Mouse (Mus musculus) stomach, embryonic 16.5 days (tissue): Measurements from ENCODE around the gene Epb42. TPM values are rescaled to one million over a fixed set of nuclear protein-coding genes. Genes with fewer than 3 reads are reported as not detected.
A peak's percentile ranks its signal among the peaks of the same experiment; 100 is the strongest.
"Not testable (repeated sequence)": the region's sequence is repeated elsewhere in the genome, so short reads cannot be mapped to it uniquely, and the experiment has no call there.

Experiments
- ATAC-seq: fragments of 200-750 bp; cut with Nextera tagmentation; 2 replicates; pipeline ENCODE4 v1.8.0; 2017; ENCODE audit warnings: moderate number of reproducible peaks, moderate TSS enrichment; ENCODE audit not compliant: insufficient read depth, low FRiP score
- H3K27ac ChIP-seq: fragments of 300-500 bp; sonication (generic); 2 replicates; pipeline ENCODE4 v1.5.1; 2014; ENCODE audit warnings: low read length
- H3K27me3 ChIP-seq: fragments of 300-500 bp; sonication (generic); 2 replicates; pipeline ENCODE4 v1.6.1; 2014; ENCODE audit warnings: low read length, control low read depth, mixed read lengths; ENCODE audit not compliant: control insufficient read depth, insufficient read depth
- H3K36me3 ChIP-seq: fragments of 300-500 bp; sonication (generic); 2 replicates; pipeline ENCODE4 v1.6.1; 2014; ENCODE audit warnings: low read length; ENCODE audit not compliant: control insufficient read depth, insufficient read depth
- H3K4me1 ChIP-seq: fragments of 300-500 bp; sonication (generic); 2 replicates; pipeline ENCODE4 v1.6.1; 2014; ENCODE audit warnings: low read length, control low read depth, mixed read lengths; ENCODE audit not compliant: control insufficient read depth, insufficient read depth
- H3K4me2 ChIP-seq: fragments of 300-500 bp; sonication (generic); 2 replicates; pipeline ENCODE4 v1.6.1; 2014; ENCODE audit warnings: low read depth, low read length, mixed read lengths
- H3K4me3 ChIP-seq: fragments of 300-500 bp; sonication (generic); replicated peaks from 2 replicates; pipeline ENCODE4 v1.5.1; 2014; ENCODE audit warnings: mild to moderate bottlenecking, low read length
- H3K9ac ChIP-seq: fragments of 300-500 bp; sonication (generic); 2 replicates; pipeline ENCODE4 v1.6.1; 2014; ENCODE audit warnings: low read length
- H3K9me3 ChIP-seq: fragments of 300-500 bp; sonication (generic); replicated peaks from 2 replicates; pipeline ENCODE4 v1.6.1; 2016; ENCODE audit warnings: low read length, control low read depth; ENCODE audit not compliant: control insufficient read depth
- WGBS: fragments of 180-500 bp; shearing (Covaris S2); extraction: QIAGEN DNeasy Blood & Tissue Kit; methylation state at CpG from one replicate; pipeline ENCODE4 v1.1.7; 2014; 5-methylcytosine and 5-hydroxymethylcytosine counted together
- polyA plus RNA-seq: library from polyadenylated mRNA; unstranded; fragments of >200 nt; fragmentation: Nextera tagmentation; extraction: Ambion mirVana; gene quantifications from 2 replicates; pipeline ENCODE4 v1.2.1, GENCODE M21; 2015

The Epb42 gene
- polyA plus RNA-seq, 1 experiment from 2014 or later: 8.0 TPM

DNA sequence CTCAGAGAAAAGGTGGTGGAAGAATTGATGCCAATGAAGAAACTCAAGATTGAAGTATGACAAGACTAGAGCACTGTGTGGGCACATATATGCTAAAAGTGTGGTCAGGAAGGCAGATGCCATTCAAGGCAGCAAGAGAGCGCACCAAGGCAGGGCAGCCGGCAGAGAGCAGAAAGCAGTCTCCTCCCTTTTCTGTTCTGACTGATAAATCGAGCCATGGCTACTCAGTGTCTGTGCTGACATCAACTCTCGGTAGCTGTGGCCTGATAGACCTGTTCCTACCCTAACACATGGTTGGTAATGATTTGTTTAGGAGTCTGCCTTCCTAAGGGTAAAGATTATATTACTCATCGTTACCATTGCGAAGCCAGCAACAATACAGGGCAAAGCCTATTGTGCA lies 19.0 kb upstream of the Epb42 start:
- no peaks in the 10 kb centered on the region for H3K27me3 ChIP-seq
- no peak overlapping the region for H3K4me2 ChIP-seq
- H3K36me3 ChIP-seq: no peaks in the 10 kb centered on the region
- ATAC-seq: no peak
- no peaks in the 10 kb centered on the region for H3K4me1 ChIP-seq
- no peak overlapping the region for H3K4me3 ChIP-seq
- no peaks in the 10 kb centered on the region for H3K9me3 ChIP-seq
- H3K27ac ChIP-seq: no peak overlapping the region
- H3K9ac ChIP-seq: no peak overlapping the region
- WGBS: 78% methylated on average over 6 of the region's 6 CpGs

DNA sequence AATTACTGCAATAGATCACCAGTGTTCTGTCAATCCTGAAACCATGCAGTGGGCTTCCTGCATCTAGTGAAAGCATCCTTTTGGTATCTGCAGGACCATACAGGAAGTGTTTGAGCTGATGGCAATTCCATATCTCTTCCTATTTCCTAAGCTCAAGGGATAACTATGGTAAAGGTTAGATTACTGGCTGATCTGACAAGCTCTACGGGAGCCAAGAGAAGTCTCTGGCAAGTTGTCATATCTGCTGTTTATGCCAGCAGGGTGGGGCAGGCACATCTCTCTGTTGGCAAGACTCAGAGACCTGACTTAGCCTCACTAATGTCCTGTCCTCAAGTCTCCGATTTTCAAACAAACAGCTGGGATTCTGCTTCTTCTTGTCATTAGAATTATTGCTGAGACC lies 17.2 kb upstream of the Epb42 start:
- no peak for ATAC-seq
- Histone ChIP-seq H3K27ac (no peak overlapping the region), H3K9ac (no peak overlapping the region), H3K4me3 (no peak overlapping the region), H3K36me3 (no peaks in the 10 kb centered on the region), H3K4me1 (no peaks in the 10 kb centered on the region), H3K27me3 (no peaks in the 10 kb centered on the region), H3K4me2 (no peak overlapping the region), H3K9me3 (no peaks in the 10 kb centered on the region)
- 61% methylated on average over 2 of the region's 2 CpGs for WGBS

DNA sequence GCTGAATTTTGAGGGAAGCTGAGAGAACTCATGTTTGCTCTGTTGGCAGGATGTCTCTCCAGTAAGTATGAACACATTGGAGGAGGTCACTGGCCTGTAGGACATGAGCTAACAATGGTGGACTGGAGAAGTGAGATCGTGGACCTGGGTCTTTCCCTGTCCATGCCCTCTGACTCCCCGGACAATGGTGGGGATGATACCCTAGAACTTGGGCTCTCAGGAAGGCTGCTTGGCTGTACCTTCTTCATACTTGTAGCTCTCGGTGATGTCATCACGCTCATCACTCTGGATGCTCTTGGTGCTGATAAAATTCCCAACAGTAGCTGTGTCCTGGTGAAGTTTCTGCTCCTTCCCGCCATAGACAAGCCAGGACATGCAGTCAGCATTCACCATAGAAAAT lies 15.3 kb upstream of the Epb42 start:
- Histone ChIP-seq H3K27me3 (no peaks in the 10 kb centered on the region), H3K36me3 (no peaks in the 10 kb centered on the region), H3K9ac (no peak overlapping the region), H3K9me3 (no peaks in the 10 kb centered on the region), H3K4me3 (no peak overlapping the region), H3K27ac (no peak overlapping the region), H3K4me1 (no peaks in the 10 kb centered on the region), H3K4me2 (no peak overlapping the region)
- WGBS: 91% methylated on average over 5 of the region's 5 CpGs
- no peak for ATAC-seq

DNA sequence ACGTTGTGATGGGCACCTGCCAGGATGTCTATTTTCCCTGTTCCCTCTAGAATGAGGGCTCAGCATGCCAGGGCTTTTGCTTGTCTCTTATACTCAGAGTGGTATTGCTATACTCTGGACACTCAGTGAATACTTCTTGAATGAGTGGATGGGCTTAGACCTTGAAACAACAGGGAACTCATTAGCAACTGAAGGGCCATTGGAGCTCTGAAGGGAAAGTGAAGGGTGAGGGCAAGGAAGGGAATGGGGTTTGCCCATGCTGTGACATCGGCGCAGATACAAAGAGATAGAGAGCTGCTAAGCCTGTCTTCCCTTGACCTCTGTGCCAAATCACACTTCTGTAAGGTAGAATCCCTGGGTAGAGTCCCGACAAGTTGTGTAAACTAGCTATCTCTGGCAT lies 8.8 kb upstream of the Epb42 start:
- no peak for ATAC-seq
- no peak overlapping the region for H3K27ac ChIP-seq
- WGBS: 74% methylated on average over 4 of the region's 4 CpGs
- H3K27me3 ChIP-seq: no peaks in the 10 kb centered on the region
- H3K4me1 ChIP-seq: no peaks in the 10 kb centered on the region
- no peak overlapping the region for H3K4me3 ChIP-seq
- no peak overlapping the region for H3K4me2 ChIP-seq
- H3K9ac ChIP-seq: no peak overlapping the region
- H3K9me3 ChIP-seq: no peaks in the 10 kb centered on the region
- no peaks in the 10 kb centered on the region for H3K36me3 ChIP-seq

DNA sequence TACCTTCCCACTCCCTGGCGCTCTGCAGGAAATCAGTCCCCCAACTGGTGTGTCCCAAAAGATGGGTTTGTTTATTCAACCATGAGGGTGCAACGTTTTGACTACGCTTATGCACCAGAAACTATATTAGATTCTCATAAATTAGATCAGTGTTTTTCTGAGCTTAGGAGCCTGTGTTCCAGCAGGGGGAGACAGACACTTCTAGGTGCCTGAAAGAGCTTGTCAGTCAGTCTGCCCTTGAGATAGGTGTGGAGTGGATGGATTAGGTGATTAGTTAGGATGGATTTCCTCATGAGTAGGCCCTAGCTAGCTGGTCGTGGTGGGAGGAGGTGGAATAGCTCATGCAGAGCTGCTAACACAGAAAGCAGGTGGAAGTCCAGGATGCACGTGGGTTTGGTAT lies 4.2 kb upstream of the Epb42 start:
- no peaks in the 10 kb centered on the region for H3K4me1 ChIP-seq
- H3K4me3 ChIP-seq: no peak overlapping the region
- H3K4me2 ChIP-seq: no peak overlapping the region
- H3K36me3 ChIP-seq: no peaks in the 10 kb centered on the region
- no peaks in the 10 kb centered on the region for H3K27me3 ChIP-seq
- H3K27ac ChIP-seq: no peak overlapping the region
- 42% methylated on average over 5 of the region's 5 CpGs for WGBS
- H3K9me3 ChIP-seq: no peaks in the 10 kb centered on the region
- no peak for ATAC-seq
- no peak overlapping the region for H3K9ac ChIP-seq

DNA sequence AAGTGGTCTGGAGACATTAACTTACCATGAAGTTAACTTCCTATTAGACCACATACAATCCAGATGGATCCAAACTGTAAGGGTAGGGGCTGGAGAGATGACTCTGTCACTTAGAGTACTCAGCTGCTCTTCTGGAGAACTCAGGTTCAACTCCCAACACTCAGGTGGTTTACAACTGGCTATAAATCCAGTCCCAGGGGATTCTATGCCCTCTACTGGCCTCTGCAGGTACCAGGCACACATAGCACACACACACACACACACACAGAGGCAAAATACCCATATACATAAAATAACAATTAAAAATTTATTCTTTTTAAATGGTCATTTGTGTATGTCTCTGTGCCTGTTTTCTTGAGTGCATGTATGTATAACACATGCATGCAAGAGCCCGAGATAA lies 2.5 kb upstream of the Epb42 start:
- Histone ChIP-seq H3K27me3 (no peaks in the 10 kb centered on the region), H3K9ac (no peak overlapping the region), H3K27ac (no peak overlapping the region), H3K36me3 (no peaks in the 10 kb centered on the region), H3K4me2 (no peak overlapping the region), H3K4me3 (no peak overlapping the region), H3K9me3 (no peaks in the 10 kb centered on the region), H3K4me1 (no peaks in the 10 kb centered on the region)
- no peak for ATAC-seq
- WGBS: 88% methylated on average over 1 of the region's 1 CpGs

DNA sequence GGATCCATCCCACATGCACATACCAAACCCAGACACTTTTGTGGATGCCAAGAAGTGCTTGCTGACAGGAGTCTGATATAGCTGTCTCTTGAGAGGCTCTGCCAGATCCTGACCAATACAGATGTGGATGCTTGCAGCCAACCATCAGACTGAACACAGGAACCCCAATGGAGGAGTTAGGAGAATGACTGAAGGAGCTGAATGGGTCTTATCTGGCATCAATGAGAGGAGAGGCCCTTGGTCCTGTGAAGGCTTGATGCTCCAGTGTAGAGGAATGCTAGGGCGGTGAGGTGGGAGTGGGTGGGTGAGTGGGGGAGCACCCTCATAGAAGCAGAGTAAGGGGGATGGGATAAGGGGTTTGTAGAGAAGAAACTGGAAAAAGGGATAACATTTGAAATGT lies 2.0 kb upstream of the Epb42 start:
- H3K4me2 ChIP-seq: not testable (repeated sequence)

DNA sequence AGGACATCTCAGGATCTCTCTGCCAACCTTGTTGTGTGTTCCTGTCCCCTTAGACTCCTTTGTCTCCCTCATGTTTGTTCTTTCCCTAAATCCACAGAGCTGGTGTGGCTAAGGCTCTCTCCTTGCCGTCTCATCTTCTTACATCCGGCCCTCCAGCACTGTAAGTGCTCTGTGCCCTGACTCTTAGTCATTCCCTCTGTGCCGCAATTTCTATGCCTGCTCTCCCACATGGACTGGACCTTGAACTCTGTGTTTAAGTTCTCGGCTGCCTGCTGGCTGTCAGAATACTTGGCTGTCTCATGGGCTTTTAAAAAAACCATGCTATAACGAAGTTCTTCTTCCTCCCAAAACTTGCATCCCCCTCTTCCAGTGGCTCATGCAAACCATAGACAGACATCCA lies 14.0 kb downstream of the Epb42 start:
- WGBS: 49% methylated on average over 5 of the region's 5 CpGs
- H3K4me2 ChIP-seq: no peak overlapping the region
- ATAC-seq: 0 out of 2 replicates have a peak, but pooled peaks have one; percentile 47
- peaks cover under 1% of the 10 kb centered on the region; the same call in 1 of the 2 replicates for H3K36me3 ChIP-seq
- H3K27me3 ChIP-seq: no peaks in the 10 kb centered on the region
- H3K4me1 ChIP-seq: no peaks in the 10 kb centered on the region
- H3K9ac ChIP-seq: no peak overlapping the region
- H3K4me3 ChIP-seq: no peak overlapping the region
- no peak overlapping the region for H3K27ac ChIP-seq
- H3K9me3 ChIP-seq: no peaks in the 10 kb centered on the region

More for the DNA sequence above, 2.0 kb upstream of the Epb42 start:
- H3K4me3 ChIP-seq, H3K9me3 ChIP-seq, ATAC-seq, H3K27me3 ChIP-seq, H3K9ac ChIP-seq, H3K4me1 ChIP-seq, H3K36me3 ChIP-seq, H3K27ac ChIP-seq: not testable (repeated sequence)
- WGBS: 94% methylated on average over 1 of the region's 1 CpGs

DNA sequence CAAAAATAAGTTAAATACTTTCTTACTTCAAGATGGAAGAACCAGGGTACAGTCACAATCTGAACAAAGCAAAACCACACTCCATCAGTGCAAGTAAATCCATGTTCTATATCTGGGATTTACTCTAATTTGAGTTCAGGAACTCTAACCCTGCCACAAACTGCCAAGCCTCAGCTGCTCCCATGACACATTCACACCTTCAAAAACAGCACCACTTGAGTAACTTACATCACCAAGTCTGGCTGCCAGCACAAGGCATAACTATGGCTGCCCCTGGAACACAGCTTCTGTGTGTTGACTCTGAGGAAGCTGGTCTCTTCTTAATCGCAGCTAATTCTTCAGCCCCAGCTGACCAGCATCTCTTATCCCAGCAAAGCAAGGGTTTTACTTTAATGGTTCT lies 19.7 kb downstream of the Epb42 start:
- ATAC-seq: no peak

DNA sequence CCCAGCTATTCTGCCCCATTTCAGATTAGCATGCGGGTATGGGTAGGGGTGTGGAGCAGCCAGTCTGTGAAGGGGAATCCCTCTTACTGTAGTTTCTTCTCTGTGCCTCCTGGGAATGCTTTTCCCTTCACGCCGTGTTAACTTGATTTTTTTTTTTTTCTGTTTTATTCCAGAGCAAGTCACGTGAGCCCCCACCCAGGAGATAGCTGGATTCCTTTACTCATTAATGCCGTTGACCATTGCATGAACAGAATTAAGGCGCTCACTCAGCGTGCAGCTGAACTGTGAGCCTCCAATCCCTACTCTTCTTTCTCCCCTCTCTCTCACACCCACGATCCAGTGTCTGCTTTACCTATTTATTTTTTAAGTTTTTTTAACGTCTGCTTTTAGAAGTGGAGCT lies 20.6 kb downstream of the Epb42 start:
- Histone ChIP-seq H3K9me3 (no peaks in the 10 kb centered on the region), H3K9ac (no peak overlapping the region), H3K36me3 (peaks cover 5% of the 10 kb centered on the region; the same call in 1 of the 2 replicates), H3K27me3 (no peaks in the 10 kb centered on the region), H3K4me3 (no peak overlapping the region), H3K4me1 (no peaks in the 10 kb centered on the region), H3K27ac (no peak overlapping the region), H3K4me2 (no peak overlapping the region)
- ATAC-seq: no peak
- 88% methylated on average over 9 of the region's 9 CpGs for WGBS

More for the DNA sequence above, 19.7 kb downstream of the Epb42 start:
- H3K4me1 ChIP-seq: no peaks in the 10 kb centered on the region
- H3K36me3 ChIP-seq: peaks cover 5% of the 10 kb centered on the region; the same call in 1 of the 2 replicates
- no peak overlapping the region for H3K4me3 ChIP-seq
- no peak overlapping the region for H3K9ac ChIP-seq
- H3K4me2 ChIP-seq: no peak overlapping the region
- H3K27ac ChIP-seq: no peak overlapping the region
- H3K9me3 ChIP-seq: no peaks in the 10 kb centered on the region
- H3K27me3 ChIP-seq: no peaks in the 10 kb centered on the region
- 100% methylated on average over 1 of the region's 1 CpGs for WGBS
